Mouse (Mus musculus) limb, embryonic 12.5 days (tissue): ENCODE measurements around the gene Pisd. TPM values are rescaled to one million over a fixed set of nuclear protein-coding genes. Genes with fewer than 3 reads are reported as not detected.
A peak's percentile ranks its signal among the peaks of the same experiment; 100 is the strongest.
"Not testable (repeated sequence)": the region's sequence is repeated elsewhere in the genome, so short reads cannot be mapped to it uniquely, and the experiment has no call there.

ENCODE experiments used
- ATAC-seq: fragments of 200-750 bp; cut with Nextera tagmentation; 2 replicates; pipeline ENCODE4 v1.8.0; 2017; ENCODE audit warnings: low read depth, moderate TSS enrichment; ENCODE audit not compliant: insufficient number of reproducible peaks, insufficient read depth, low FRiP score, low TSS enrichment
- H3K27ac ChIP-seq: fragments of 300-500 bp; sonication (generic); 2 replicates; pipeline ENCODE4 v1.5.1; 2016; ENCODE audit warnings: mild to moderate bottlenecking, moderate library complexity
- H3K27me3 ChIP-seq: fragments of 300-500 bp; sonication (generic); 2 replicates; pipeline ENCODE4 v1.6.1; 2016; ENCODE audit warnings: mild to moderate bottlenecking, moderate library complexity
- H3K36me3 ChIP-seq: fragments of 300-500 bp; sonication (generic); 2 replicates; pipeline ENCODE4 v1.6.1; 2016; ENCODE audit warnings: mild to moderate bottlenecking, moderate library complexity
- H3K4me1 ChIP-seq: fragments of 300-500 bp; sonication (generic); replicated peaks from 2 replicates; pipeline ENCODE4 v1.6.1; 2016
- H3K4me2 ChIP-seq: fragments of 300-500 bp; sonication (generic); 2 replicates; pipeline ENCODE4 v1.6.1; 2016; ENCODE audit warnings: mild to moderate bottlenecking, moderate library complexity
- H3K4me3 ChIP-seq: fragments of 300-500 bp; sonication (generic); replicated peaks from 2 replicates; pipeline ENCODE4 v1.5.1; 2016; ENCODE audit warnings: mild to moderate bottlenecking
- H3K9ac ChIP-seq: fragments of 300-500 bp; sonication (generic); replicated peaks from 2 replicates; pipeline ENCODE4 v1.6.1; 2016; ENCODE audit warnings: mild to moderate bottlenecking, moderate library complexity
- H3K9me3 ChIP-seq: fragments of 300-500 bp; sonication (generic); 2 replicates; pipeline ENCODE4 v1.6.1; 2016; ENCODE audit warnings: mild to moderate bottlenecking, moderate library complexity
- WGBS: fragments of 180-500 bp; shearing (Covaris S2); methylation state at CpG from one replicate; pipeline ENCODE4 v1.1.7; 2016; 5-methylcytosine and 5-hydroxymethylcytosine counted together
- polyA plus RNA-seq: library from polyadenylated mRNA; unstranded; fragments of >200 nt; fragmentation: Nextera tagmentation; extraction: Ambion mirVana; gene quantifications from 2 replicates; pipeline ENCODE4 v1.2.1, GENCODE M21; 2016

Gene Pisd
- polyA plus RNA-seq, 1 experiment from 2014 or later = 58.6 TPM

DNA sequence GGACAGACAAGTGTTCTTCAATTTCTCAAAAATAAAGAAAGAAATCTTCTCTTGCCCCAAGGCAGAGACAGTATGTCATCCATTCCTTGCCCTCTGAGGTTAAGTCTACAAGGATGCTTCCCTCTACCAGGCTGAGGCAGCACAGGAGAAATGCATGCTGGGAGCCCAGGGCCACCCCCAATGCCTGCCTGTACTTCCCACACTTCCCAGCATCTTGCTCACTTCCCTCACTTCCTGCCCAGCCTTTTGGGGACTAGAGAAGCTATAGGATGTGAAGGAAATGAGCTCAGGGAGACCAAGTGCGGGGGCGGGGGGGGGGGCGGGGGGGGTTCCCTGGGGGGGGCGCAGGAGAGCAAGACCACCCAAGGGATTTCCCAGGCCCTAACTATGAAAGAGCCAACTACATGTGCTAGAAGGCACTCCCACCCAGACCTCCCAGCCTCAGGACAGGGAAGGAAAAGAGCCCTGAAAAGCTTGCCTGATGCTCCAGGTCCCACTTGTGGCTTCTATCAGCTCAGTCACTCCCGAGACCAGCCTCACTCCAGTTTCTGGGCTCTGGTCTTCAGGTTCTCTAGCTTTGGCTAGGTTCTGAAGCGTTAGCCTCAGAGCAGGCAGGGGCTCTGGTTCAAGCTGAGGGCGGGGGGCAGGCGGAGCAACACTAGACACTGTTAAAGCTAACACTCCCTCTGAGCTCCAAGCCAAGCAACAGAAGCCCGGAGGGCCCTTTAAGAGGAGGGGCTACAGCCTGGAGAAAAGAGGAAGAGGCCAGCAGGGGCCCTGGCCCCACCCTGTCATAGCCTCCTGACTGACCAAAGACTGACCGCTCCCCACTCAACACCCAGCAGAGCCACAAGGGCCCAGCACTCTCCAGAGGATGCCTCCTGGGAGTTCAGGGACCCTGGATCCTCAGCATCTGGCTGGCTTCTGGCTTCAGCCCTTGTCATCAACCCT is 39.5 kb downstream of the Pisd start:
- Histone ChIP-seq H3K4me3 (peak overlapping the region; percentile 29), H3K4me1 (peaks cover 14% of the 10 kb centered on the region), H3K27me3 (no peaks in the 10 kb centered on the region), H3K4me2 (peak overlapping the region; percentile 51), H3K36me3 (no peaks in the 10 kb centered on the region), H3K27ac (peak overlapping the region; percentile 41), H3K9me3 (no peaks in the 10 kb centered on the region), H3K9ac (no peak overlapping the region)
- 2% methylated on average over 6 of the region's 10 CpGs for WGBS
- peak; percentile 75 for ATAC-seq

DNA sequence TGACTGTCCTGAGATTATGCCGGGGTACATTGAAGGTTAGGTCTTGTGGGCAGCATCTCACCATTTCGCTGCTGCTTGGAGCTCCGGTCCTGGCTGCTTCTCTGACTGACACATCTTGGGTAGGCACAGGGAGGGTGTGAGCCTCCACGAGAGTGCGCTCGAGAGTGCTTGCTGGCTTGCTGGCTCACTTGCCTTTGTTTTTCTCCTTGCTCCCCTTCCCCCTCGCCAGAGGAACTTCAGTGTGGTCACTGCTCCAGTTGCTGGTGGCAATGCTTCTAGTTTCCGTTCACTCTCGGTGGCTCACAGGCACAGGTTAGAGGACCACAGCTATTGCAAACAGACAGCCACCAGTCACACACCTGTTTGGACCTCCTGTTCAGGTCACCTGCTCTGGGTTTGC is 43.3 kb downstream of the Pisd start:
- Histone ChIP-seq H3K9ac (no peak overlapping the region), H3K9me3 (no peaks in the 10 kb centered on the region), H3K4me1 (peaks cover 14% of the 10 kb centered on the region), H3K27ac (no peak overlapping the region), H3K4me2 (no peak overlapping the region), H3K4me3 (no peak overlapping the region), H3K27me3 (no peaks in the 10 kb centered on the region), H3K36me3 (peaks cover 3% of the 10 kb centered on the region; the same call in 1 of the 2 replicates)
- WGBS = 70% methylated on average over 9 of the region's 9 CpGs
- no peak for ATAC-seq

DNA sequence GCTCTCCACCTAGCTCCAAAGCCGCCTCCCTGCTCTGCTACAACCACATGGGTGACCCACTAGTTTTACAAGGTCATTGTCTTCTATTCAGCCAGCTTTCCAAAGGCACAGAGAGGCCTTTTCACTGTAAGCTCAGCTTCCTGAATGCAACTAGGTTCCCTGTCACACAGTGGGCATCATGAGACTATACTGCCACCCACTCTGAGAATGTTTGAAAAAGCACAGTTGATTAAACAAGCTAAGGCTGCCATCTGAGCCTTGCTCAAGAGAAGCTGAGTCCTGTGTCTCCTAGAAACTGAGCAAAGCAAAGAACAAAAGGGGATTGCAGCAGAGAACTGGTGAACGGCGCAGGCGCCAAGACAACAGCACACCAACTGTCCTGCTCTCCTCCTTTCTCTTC is 44.1 kb downstream of the Pisd start:
- WGBS = 90% methylated on average over 4 of the region's 4 CpGs
- not testable (repeated sequence) for H3K4me1 ChIP-seq, H3K4me2 ChIP-seq, ATAC-seq, H3K27me3 ChIP-seq, H3K4me3 ChIP-seq, H3K27ac ChIP-seq, H3K9ac ChIP-seq, H3K36me3 ChIP-seq, H3K9me3 ChIP-seq

DNA sequence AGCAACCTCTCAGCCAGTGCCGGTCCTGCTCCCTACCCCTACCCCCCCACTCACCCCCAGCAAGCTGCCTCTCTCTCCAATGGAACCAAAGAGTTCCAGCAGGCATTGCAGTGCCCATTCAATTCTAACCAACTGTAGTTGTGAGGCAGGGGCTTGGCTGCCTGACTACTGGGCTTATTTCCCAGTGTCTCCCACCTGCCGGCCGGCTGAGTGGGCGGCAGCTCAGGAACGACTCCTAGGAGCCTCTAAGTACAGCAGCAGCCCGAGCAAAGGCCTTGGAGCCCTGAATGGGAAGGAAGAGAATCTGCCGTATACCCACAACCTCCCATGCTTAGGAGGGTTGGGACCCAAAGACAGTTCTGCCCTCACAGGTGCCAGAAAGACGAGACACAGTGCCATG is 44.6 kb downstream of the Pisd start:
- H3K36me3 ChIP-seq, H3K4me3 ChIP-seq, H3K9me3 ChIP-seq, H3K27me3 ChIP-seq, H3K27ac ChIP-seq, H3K9ac ChIP-seq, H3K4me2 ChIP-seq, H3K4me1 ChIP-seq, ATAC-seq: not testable (repeated sequence)
- WGBS = 88% methylated on average over 7 of the region's 8 CpGs

DNA sequence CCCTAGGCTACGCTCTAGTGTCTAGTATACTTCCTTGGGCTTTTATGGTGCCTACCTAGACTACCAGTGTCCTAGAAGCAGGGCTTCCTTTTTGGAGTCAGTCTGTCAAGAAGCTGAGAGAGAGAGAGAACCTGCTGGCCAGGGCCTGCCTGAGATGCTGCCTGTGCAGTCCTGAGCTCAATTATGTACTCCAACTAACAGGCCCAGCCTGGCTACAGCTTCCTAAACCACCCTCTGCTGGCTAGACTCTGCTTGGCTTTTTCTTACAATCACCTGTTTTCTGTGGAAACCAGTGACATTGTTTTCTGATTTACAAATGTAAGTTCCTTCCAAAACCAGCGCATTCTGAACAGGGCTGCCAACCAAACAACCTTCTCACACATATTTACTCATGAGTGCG is 45.3 kb downstream of the Pisd start:
- Histone ChIP-seq H3K27me3 (no peaks in the 10 kb centered on the region), H3K27ac (no peak overlapping the region), H3K9me3 (no peaks in the 10 kb centered on the region), H3K36me3 (peaks cover 10% of the 10 kb centered on the region; the same call in 1 of the 2 replicates), H3K4me1 (no peaks in the 10 kb centered on the region), H3K4me3 (no peak overlapping the region), H3K9ac (no peak overlapping the region), H3K4me2 (no peak overlapping the region)
- no peak for ATAC-seq
- WGBS = 92% methylated on average over 3 of the region's 3 CpGs

DNA sequence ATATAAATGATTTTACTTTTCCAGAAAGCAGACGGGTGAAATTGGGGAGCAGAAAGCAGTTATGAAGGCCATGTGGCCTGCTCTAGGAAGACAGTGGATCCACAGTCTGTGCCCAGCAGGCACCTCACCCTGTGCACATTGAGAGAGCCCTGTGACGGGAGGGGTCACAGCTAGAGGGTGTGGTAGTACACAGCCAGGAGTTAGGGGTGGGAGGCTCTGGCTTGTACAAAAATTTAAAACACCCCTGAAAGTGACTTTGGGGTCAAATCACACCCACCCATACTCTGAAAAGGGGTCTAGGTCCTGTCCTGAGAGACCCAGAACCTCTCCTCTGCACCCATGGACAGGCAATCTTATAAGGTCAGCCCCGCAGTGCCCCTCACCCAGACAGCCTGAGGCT is 48.7 kb downstream of the Pisd start:
- H3K4me2 ChIP-seq, H3K4me1 ChIP-seq, H3K4me3 ChIP-seq, H3K27me3 ChIP-seq, H3K9ac ChIP-seq, H3K27ac ChIP-seq, ATAC-seq, H3K9me3 ChIP-seq: not testable (repeated sequence)
- H3K36me3 ChIP-seq = peaks cover 23% of the 10 kb centered on the region; the same call in 1 of the 2 replicates
- WGBS = 91% methylated on average over 3 of the region's 3 CpGs

DNA sequence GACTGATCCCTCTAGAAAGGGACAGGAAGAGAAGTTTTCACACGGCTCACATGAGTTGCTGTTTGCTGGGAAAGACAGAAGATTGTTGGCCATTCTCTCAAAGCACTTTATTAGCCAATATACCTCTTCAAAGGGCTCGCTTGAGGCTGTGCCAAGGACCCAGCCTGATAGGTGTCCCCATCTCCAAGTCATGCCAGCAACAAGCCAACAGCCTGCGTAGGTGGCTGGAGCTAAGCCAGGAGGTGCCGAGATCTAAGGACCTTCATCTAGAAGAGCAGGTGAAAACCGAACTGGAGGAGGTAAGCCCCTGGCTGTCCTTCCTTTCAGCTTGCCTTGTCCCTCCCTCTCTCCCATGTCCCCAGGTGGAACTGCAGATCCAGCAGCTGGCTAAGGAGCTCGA is 49.7 kb downstream of the Pisd start:
- H3K4me2 ChIP-seq = no peak overlapping the region
- no peak overlapping the region for H3K27ac ChIP-seq
- no peaks in the 10 kb centered on the region; the same call in 1 of the 2 replicates for H3K9me3 ChIP-seq
- WGBS = 88% methylated on average over 6 of the region's 6 CpGs
- no peak for ATAC-seq
- H3K9ac ChIP-seq = no peak overlapping the region
- no peaks in the 10 kb centered on the region for H3K4me1 ChIP-seq
- no peaks in the 10 kb centered on the region for H3K27me3 ChIP-seq
- H3K36me3 ChIP-seq = peaks cover 23% of the 10 kb centered on the region; the same call in 1 of the 2 replicates
- no peak overlapping the region for H3K4me3 ChIP-seq

DNA sequence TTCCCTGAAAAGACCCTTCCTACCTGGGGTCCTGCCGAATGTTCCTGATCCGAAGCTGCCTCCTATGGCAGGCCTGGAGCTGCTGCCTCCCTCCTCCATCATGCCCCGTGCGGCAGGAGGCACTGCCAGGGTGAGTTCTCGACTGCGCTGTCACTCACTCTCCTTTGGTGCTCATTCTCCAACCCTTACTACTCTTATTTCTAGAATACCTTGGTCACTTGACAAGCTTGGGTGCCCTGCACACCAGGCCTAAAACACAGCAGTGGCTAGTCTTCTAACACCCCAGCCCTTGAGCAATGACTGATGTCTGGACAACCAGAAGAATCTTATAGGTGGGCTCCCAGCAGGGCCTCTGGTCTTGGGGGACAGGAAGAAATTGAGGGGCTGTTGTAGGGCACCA is 51.6 kb downstream of the Pisd start:
- H3K4me2 ChIP-seq, H3K27me3 ChIP-seq, H3K9ac ChIP-seq, H3K27ac ChIP-seq, H3K4me3 ChIP-seq, H3K9me3 ChIP-seq, H3K4me1 ChIP-seq: not testable (repeated sequence)
- peak; percentile 68; the same call in 1 of the 2 replicates for ATAC-seq
- peaks cover 23% of the 10 kb centered on the region; the same call in 1 of the 2 replicates for H3K36me3 ChIP-seq
- WGBS = 93% methylated on average over 6 of the region's 6 CpGs

DNA sequence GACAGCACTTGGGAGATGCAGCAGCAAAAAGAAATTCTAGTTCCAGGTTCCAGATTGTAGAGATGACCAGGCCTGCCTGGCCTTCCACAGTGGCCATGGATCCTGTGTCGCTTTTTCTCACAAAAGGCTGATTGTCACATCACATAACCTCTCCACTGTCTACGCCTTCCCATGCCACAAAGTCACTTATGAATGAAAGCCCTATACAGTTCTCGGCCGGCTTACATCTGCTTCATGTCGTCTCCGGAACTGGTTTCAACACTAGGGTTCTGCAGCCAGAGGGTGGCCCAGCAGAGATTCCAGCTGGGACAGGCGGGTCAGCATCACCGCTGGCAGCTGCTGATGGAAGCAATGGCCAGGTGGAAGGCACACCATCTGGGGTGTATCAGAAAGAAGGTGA is 56.6 kb downstream of the Pisd start:
- no peak overlapping the region for H3K4me3 ChIP-seq
- peaks cover 3% of the 10 kb centered on the region; the same call in 1 of the 2 replicates for H3K9me3 ChIP-seq
- WGBS = 87% methylated on average over 8 of the region's 8 CpGs
- H3K4me1 ChIP-seq = no peaks in the 10 kb centered on the region
- H3K9ac ChIP-seq = no peak overlapping the region
- H3K27me3 ChIP-seq = no peaks in the 10 kb centered on the region
- no peak overlapping the region for H3K4me2 ChIP-seq
- no peak for ATAC-seq
- H3K27ac ChIP-seq = 0 out of 2 replicates have a peak overlapping the region, but pooled peaks have one; percentile 23
- peaks cover 6% of the 10 kb centered on the region; the same call in 1 of the 2 replicates for H3K36me3 ChIP-seq

DNA sequence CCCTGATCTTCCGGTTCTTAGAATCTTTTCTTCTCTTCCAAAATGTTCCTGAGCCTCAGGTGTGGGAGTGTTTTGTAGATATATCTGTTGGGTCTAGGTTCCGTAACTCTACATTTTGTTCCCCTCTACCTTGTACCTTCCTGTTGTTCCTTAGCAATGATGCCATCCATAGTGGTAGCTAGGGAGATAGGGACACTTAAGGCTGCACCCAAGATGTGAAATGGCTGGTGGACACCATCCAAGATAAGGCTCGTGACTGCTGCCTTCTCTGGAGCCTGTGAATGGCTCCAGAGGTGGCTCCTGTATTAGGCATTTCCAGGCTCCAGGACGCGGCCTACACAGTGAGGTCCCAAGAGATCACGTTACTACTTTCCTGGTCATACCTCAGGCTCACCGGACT is 57.1 kb downstream of the Pisd start:
- Histone ChIP-seq H3K36me3 (0 out of 2 replicates have a peak, but pooled peaks cover under 1% of the 10 kb centered on the region), H3K4me1 (no peaks in the 10 kb centered on the region), H3K9me3 (peaks cover 3% of the 10 kb centered on the region; the same call in 1 of the 2 replicates), H3K9ac (no peak overlapping the region), H3K4me3 (no peak overlapping the region), H3K4me2 (no peak overlapping the region), H3K27me3 (no peaks in the 10 kb centered on the region), H3K27ac (0 out of 2 replicates have a peak overlapping the region, but pooled peaks have one; percentile 23)
- WGBS = 79% methylated on average over 7 of the region's 7 CpGs
- peak; percentile 37; the same call in 1 of the 2 replicates for ATAC-seq

DNA sequence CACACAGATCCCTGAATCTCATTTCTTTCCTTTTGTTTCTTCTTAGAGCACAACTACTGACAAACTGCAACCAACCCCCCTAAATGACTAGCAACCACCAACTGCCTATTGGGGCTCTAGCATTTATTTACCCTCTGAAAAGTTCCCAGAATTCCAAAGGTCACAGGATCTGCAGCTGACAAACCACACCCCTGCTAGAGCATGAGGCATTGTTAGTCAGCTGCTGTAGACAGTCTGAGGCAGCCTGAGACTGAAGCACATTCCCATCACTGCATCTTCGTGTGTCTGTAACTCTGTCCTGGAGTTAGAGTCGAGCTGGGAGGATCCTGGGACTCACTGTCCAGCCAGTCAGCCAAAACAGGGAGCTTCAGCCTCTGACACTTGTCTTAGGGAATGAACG is 60.0 kb downstream of the Pisd start:
- H3K4me3 ChIP-seq, H3K9me3 ChIP-seq, ATAC-seq, H3K36me3 ChIP-seq, H3K4me1 ChIP-seq, H3K9ac ChIP-seq, H3K27ac ChIP-seq, H3K4me2 ChIP-seq, H3K27me3 ChIP-seq: not testable (repeated sequence)
- 71% methylated on average over 3 of the region's 3 CpGs for WGBS
